Mouse (Mus musculus) monocyte, adult 5-6 weeks (primary cell): Measurements from ENCODE around the gene Nemf. TPM values are rescaled to one million over a fixed set of nuclear protein-coding genes. Genes with fewer than 3 reads are reported as not detected.
A peak's percentile ranks its signal among the peaks of the same experiment; 100 is the strongest.
"Not testable (repeated sequence)": the region's sequence is repeated elsewhere in the genome, so short reads cannot be mapped to it uniquely, and the experiment has no call there.

ENCODE experiments used
- ATAC-seq: fragments of 153-309, 156-312 bp; replicated peaks from 2 replicates; pipeline ENCODE4 v1.8.0; 2017; ENCODE audit warnings: mild to moderate bottlenecking; ENCODE audit not compliant: low TSS enrichment, insufficient number of reproducible peaks, severe bottlenecking, poor library complexity, low FRiP score
- total RNA-seq: library from RNA; stranded (forward); fragments of 200-1000, 200-491, 200-594 nt; gene quantifications from 3 replicates; pipeline ENCODE4 v1.2.3, GENCODE M21; 2017

Nemf gene
- total RNA-seq, 1 experiment from 2014 or later = 89.6 TPM

DNA sequence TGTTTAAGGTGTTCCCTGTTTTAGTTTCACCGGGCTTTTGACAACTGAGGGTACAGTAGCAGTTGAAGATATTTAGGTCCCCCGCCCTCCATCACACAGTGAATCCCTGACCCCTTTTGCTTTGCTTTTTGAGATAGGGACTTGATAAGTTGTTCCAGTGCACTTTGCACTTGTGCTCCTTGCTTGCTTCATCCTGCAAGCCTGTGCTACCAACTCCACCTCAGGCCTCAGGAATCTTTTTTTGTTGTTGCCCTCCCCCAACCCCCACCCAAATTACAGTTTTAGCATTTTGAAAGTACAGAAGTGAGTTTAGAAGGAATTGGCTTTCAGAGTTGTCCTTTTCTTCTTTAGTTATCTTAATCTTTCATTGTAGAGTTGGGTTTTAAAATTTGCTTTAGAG, 19.2 kb upstream of the Nemf start:
- ATAC-seq = no peak

DNA sequence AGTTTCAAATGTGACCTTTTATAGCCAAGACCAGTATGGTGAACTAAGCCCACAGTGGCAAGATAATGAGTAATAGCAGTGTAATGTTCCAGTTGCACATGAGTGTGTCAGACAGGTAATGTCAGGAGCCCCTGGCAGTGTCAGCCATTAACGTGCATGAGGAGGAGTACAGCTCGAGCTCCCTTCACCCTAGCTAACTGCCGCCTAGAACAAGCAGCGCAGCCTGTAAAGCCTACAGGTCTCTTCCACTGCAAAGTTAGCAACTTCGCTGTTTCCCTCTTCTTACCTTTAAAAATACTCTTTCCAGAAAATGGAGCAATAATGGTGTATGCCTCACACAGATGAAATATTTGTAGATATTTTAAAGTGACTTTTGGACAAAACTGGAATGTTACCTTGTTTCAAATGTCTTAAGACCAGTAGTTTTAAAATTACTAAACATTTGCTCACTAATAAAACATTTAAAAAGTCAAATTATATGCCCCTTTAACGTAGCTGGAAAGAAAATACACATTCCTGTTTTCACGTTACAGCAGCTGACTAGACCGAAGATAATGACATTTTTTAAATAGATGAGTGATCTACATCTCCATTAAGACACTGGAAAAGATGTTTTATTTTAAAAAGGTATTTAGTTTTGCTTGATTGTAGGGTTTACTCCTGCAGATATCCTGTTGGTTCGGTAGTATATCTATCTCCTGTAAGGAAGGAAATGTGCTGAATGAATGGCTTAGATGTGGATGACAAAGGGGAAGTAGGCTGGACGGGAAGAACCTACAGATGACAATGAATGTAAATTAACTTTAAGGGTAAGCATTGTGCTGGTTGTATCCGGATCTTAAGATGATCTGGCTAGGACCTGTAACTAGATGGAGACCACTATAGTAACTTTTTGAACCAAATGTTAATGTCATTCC, 17.1 kb upstream of the Nemf start:
- 0 out of 2 replicates have a peak, but pooled peaks have one; percentile 22 for ATAC-seq

DNA sequence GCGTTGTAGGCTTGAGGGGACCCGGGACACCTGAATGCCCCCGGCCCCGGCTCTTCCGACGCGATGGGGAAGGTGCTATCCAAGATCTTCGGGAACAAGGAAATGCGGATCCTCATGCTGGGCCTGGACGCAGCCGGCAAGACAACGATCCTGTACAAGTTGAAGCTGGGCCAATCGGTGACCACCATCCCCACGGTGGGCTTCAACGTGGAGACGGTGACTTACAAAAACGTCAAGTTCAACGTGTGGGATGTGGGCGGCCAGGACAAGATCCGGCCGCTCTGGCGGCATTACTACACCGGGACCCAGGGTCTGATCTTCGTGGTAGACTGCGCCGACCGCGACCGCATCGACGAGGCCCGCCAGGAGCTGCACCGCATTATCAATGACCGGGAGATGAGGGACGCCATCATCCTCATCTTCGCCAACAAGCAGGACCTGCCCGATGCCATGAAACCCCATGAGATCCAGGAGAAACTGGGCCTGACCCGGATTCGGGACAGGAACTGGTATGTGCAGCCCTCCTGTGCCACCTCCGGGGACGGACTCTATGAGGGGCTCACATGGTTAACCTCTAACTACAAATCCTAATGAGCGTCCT, 15.9 kb upstream of the Nemf start:
- ATAC-seq = 0 out of 2 replicates have a peak, but pooled peaks have one; percentile 4

DNA sequence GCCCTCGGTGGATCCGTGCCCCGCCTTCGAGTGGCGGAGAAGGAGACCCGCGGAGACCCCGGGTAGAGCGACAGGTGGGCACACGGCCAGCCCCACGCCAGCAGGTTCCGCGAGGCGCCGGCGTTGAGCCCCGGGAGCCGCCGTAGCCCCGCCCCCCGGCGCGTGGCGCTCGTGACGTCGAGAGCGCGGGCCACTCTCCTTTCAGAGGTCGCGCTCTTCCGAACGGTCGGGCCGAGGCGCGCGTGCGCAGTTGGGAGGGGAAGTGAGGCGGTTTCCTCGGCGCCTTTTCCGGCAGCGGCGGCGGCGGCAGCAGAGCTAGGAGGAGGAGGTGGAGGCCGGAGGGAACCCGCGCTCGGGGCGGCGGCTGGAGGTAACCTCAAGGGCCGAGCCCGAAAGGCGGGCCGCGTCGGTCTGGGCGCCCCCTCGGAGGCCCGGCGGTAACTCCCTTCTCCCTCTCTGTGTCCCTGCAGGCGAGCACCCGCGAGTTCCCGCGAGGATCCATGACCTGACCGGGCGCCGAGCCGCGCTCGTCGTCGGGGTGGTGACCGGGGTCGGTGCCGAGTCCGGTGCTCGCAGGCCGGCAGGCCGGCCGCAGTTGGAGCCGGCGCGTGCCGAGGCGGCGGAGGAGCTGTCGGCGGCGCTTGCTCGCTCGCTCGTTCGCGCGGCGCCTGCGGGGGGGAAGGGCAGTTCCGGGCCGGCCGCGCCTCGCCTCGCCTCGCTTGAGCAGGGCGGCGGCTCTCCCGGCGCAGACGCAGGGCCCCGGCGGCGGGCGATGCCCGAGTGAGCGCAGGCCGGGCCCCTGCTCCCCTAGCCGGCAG, 15.1 kb upstream of the Nemf start, which contains the start of the genes Arf6 and Gm9887:
Gene Arf6, plus strand, starts transcription at position 297 of the 818 bp plus-strand sequence.
Gene Gm9887, minus strand, starts transcription at position 605 of the 818 bp plus-strand sequence.
- peak; percentile 79 for ATAC-seq

DNA sequence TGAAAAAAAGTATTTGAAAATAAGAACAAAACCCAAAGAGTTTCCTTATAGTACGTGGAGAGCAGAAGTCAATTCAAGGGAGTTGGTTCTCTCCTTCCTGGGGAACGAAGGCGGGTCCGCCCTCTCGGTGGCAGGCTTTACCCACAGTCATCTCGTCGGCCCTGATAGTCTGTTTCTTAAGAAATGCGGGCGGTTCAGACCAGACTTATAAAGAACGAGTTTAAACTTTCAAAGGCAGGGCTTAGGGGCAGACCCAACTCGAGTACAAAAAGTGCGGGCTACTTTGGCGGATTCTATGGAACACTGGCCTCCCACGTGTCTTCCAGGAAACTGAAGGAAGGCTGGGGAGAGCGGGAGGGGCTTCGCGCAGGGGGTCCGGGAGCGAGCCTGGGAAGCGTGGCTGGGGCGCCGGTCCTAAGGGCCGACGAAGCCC, 14.5 kb upstream of the Nemf start:
- ATAC-seq = peak; percentile 72

DNA sequence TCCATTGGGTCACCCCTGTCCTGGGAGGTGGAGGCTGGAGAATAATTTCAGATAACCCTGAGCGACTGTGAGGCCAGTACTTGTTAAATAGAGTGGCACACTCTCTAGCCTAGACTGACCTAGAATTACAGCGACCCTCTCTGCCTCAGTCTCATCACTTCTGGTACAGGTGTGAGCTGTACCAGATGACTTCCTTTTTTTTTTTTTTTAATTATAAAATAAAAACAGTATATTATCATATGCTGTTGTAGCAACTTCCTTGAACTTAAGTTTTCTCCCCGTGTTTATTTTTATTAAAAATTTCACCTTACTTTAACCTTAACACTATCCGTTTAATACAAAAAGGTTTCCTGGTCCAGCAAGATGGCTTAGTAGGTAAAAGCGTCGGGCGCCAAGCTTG, 14.0 kb upstream of the Nemf start:
- ATAC-seq = no peak

DNA sequence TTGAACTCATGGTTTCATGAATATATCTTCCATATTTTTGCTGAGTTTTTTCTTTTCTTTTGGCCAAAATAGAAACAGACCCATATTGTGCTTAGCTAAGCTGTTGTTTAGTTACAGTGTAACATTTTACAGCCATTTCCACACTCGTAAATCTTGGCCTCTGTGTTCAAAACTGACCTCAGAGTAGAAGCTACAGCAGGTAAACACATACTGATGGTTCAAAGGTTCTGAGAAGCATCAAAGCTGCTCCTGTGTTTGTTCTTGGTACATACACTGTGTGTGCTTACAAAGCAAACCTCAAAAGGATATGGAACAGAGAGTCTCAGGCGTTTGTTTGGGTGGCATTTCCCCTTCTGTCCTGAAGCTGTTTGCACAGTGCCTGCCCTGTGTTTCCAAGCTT, 10.6 kb upstream of the Nemf start:
- ATAC-seq = no peak

DNA sequence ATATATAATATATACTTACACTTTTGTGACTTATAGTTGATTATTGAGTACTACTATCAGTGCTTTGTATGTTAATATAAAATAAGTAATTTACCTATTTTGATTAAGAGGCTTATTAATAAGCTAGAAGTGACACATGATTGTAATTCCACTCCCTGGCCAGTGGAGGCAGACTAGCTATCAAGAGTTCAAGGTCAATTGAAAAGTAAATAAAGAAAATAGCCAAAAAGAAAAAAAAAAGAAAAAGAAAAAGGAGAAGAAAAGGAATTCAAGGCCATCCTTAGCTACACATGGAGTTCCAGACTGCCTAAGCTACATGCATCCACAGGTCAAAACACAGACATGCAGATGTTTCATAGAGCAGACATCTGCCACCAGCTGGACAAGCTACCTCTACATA, 9.5 kb upstream of the Nemf start:
- ATAC-seq = no peak

DNA sequence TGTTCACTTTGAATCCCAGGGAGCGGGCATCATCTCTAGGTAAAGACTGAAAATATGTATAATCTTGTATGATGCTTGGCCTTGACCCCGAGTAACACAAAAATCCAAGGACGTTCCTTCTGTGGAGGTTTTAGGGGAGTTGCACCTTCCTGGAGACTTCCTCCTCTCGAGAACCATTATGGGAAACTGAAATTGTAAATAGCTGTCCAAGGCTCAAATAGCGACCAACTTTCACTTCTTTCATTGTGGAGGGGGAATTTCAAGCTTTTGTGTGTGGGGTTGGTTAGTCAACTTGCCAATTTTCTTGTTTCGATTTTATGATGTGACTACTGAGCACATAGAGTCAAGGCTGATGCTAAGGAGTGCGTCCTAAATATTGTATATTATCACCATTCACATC, 8.8 kb upstream of the Nemf start:
- no peak for ATAC-seq

DNA sequence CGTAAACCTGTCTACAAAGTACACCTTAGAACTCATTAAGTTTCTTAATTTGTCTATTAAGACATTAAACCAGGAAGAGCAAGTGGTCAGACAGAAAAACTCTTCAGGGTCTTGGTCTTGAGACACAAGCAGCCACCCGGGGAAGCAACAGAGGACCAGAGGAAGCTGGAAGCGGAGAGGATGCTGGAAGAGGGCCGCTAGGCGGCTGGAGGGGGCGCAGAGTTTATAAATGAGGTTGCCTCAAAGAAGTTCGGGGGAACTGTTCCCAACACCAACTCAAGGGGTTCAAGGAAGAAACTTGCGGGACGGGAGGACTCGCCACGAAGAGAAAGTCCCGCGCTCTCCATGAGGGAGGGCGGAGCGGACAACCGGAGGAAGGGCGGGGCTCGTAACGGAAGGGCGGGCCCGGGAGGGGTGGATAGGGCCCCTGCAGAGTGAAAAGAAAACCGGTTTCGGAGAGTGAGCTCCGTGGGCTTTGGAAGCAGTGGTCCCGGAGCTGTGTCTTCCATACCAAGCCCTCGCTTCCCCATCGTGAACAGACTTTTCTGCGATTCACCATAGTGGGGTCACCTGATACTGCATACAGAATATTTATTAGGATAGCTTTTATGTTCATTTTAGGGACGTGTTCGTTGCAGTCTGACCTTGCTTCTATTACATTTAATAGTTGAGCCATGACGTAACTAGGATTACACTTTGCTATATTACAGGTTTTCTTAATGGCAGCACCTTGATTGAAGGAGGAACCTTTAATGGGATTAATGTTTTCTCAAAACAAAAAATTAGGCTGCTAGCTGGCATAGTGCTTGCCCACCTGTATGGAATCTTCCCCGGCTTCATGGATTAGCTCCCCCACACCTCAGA, 7.2 kb upstream of the Nemf start:
- peak; percentile 57 for ATAC-seq

DNA sequence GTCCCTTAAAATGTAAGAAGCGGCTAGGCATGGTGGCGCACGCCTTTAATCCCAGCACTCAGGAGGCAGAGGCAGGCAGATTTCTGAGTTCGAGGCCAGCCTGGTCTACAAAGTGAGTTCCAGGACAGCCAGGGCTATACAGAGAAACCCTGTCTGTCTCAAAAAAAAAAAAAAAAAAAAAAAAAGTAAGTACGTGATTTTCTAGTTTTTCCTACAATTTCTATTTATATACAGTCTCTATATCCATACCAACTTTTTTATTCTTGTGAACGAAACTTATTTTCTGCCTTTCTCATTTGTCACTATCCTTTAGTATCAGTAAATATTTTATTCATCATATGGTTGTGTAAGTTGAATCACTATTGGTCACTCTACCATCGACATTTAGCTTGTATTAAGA, 6.1 kb upstream of the Nemf start:
- ATAC-seq = not testable (repeated sequence)

DNA sequence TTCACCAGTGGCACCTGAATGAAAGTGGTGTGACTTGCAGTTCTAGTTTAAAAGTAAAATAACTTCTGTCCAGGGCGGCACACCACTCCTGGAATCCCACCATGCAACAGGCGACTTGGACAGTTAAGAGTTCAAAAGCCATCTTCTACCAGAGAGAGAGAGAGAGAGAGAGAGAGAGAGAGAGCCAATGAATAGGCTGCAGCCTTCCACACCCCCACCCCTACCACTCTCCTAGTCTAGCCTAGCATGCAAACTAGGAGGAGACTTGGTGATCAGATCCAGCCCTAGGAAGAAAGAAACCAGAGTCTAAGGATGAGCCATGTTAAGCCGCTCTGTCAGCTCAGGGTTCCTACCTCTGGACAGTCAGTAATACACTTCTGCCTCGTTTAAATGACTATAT, 5.4 kb upstream of the Nemf start:
- no peak for ATAC-seq

DNA sequence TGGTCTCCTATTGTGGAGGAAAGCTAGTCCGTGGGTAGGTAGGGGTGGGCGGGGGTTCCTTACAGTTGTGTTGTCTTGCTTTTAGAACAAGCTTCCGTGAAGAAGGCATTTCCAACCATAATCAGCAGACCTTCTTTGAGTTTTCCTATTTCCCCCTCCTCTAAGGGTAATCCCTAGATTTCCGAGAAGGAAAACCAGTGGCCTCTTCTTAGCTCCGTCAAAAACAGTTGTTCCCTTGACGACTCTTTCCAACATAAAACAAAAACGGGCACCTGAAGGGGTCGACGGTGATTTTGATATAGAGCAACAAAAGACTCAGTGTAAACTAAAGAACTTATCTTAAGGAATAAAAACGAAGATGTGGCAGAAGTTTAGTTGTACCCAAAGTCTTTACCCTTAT, 5.0 kb upstream of the Nemf start:
- ATAC-seq = no peak

DNA sequence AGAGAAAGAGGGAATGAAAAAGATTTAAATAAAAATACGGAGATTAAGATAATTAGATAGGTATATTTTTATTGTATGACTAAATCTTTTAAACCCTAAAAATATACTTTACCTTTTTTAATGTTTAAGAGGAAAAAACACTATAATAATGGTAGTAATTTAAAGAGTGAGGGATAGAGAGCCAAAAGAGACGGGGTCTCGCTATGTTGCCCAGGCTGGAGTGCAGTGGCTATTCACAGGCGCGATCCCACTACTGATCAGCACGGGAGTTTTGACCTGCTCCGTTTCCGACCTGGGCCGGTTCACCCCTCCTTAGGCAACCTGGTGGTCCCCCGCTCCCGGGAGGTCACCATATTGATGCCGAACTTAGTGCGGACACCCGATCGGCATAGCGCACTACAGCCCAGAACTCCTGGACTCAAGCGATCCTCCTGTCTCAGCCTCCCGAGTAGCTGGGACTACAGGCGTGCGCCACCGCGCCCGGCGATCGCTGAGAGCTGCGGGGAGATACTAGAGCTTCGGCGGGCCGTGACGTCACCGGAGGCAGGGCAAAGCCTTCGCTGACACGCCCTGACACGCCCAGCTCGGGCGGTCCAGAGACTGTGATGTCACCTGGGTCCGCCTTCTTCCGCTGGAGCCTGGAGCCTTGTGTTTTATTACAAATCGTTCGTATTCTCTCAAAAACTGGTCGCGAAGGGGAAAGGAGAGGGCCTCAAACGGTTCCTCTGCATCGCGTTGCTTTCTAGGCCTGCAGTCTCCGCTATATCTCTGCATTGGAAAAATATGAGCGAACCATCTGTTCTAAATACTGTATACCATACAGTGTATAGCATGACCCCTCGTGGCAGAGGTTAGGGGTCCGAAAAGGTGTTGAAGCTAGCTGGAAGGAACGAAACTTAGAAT, 4.3 kb upstream of the Nemf start:
- ATAC-seq = peak; percentile 86

DNA sequence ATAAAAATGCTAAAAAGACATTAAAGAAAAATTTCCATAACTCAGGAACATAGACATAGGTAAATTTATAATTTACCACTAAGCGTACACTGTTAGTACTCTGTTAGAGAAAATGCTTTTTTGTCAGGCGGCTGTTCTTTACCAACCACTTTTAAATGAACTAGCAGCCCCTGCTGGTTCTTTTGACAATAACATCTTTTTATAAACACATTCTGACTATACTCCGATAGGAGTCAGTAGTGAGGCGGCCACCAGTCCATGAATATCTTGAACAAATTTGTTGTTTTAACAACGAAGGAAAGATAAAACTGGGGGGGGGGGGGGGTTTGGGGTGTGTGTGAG, 3.7 kb upstream of the Nemf start:
- ATAC-seq = no peak

DNA sequence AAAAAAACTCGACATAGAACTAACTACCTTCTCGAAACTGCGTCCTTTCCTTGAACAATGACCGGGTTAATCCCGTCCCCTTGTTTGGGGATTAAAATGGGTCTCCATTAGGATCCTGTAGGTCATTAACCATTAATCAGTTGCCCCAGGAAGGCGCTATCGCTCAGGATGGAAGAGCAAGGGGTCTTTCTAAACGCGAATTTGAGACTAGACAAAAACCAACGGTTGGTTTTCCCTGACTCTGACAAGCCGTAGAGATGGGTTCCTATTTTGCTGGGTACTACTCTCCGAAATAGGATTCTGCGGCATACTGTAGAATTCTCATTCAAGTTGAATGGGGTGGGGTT, 308 bp upstream of the Nemf start:
- ATAC-seq = no peak

DNA sequence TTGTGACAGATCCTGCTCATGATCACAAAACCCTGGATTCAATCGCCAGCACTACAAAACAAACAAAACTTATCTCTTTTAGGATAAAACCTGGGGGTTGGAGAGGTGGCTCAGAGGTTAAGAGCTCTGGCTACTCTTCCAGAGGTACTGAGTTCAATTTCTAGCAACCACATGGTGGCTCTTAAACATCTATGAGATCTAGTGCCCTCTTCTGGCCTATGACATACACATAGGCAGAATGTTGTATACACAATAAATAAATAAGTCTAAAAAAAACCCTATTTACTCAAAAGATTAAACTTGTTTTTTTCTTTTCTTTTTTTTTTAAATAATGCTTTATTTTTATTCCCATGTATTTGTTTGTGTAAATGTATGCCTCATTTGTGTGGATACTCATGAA, 5.3 kb downstream of the Nemf start:
- ATAC-seq = no peak

DNA sequence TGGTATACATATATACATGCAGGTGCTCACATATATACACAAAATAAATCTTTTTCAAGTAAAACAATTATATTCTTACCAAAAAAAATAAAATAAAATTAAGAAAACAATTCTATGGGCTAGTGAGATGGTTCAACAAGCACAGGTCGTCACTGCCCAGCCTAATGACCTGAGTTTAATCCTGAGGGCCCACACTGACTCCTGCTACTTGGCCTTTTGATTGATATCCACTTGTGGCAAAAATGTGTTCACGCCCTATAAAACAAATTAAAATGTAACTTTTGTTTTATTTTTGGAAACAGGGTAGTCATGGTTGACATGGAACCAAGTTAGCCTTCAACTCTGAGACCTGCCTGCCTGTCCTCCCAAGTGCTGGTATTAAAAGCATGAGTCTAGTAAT, 7.0 kb downstream of the Nemf start:
- ATAC-seq = no peak
